Mouse (Mus musculus) CD4-positive naive resting alpha-beta T cell, adult 57 days (primary cell): ENCODE measurements around the gene Vmn1r29. TPM values are rescaled to one million over a fixed set of nuclear protein-coding genes. Genes with fewer than 3 reads are reported as not detected.

Experiments
- total RNA-seq: library from RNA; stranded (reverse); gene quantifications from one replicate; pipeline ENCODE4 v1.2.4, GENCODE M21; 2023

Vmn1r29 gene
- total RNA-seq: not detected

GRCm38 (mm10) chr6:58301249-58301648 lies at the start of gene Vmn1r29:
Gene Vmn1r29, plus strand, starts transcription at chr6:58301549.

GRCm38 (mm10) chr6:58261737-58262136 lies 39.6 kb upstream of the Vmn1r29 start, which contains the start of gene Vmn1r28:
Gene Vmn1r28, plus strand, starts transcription at chr6:58262037.

Other genes starting within 250 kb of the Vmn1r29 start
- gene Vmn1r27, start 82.7 kb upstream of the Vmn1r29 start, total RNA-seq: not detected
- gene Vmn1r28, start 39.5 kb upstream of the Vmn1r29 start, total RNA-seq: not detected
- not detected for gene Vmn1r30, start 141.8 kb downstream of the Vmn1r29 start, total RNA-seq
- not detected for gene Vmn1r31, start 173.8 kb downstream of the Vmn1r29 start, total RNA-seq